Mouse (Mus musculus) E14TG2a.4 (cell line): Measurements from ENCODE around the gene Deup1.

ENCODE experiments used
- CTCF ChIP-seq: conservative IDR thresholded peaks from 2 replicates; pipeline ENCODE4 v1.5.1; 2014; ENCODE audit warnings: low read length
- NANOG ChIP-seq: IDR thresholded peaks from 2 replicates; pipeline ENCODE4 v1.6.1; 2014; ENCODE audit warnings: borderline replicate concordance, low read length, mixed read lengths
- POU5F1 ChIP-seq: IDR thresholded peaks from 2 replicates; pipeline ENCODE4 v1.6.1; 2014; ENCODE audit warnings: low read length, borderline replicate concordance

- TF ChIP-seq CTCF (no peak), NANOG (no peak), POU5F1 (no peak)
These were observed 74.4 kb downstream of the Deup1 start for GRCm38 (mm10) chr9:15553322-15553721.
